Mouse (Mus musculus) stomach, embryonic 16.5 days (tissue): ENCODE data around the gene Sipa1l3. TPM values are rescaled to one million over a fixed set of nuclear protein-coding genes. Genes with fewer than 3 reads are reported as not detected.

ENCODE experiments used
- ATAC-seq: fragments of 200-750 bp; cut with Nextera tagmentation; 2 replicates; pipeline ENCODE4 v1.8.0; 2017; ENCODE audit warnings: moderate number of reproducible peaks, moderate TSS enrichment; ENCODE audit not compliant: insufficient read depth, low FRiP score
- H3K27ac ChIP-seq: fragments of 300-500 bp; sonication (generic); 2 replicates; pipeline ENCODE4 v1.5.1; 2014; ENCODE audit warnings: low read length
- H3K27me3 ChIP-seq: fragments of 300-500 bp; sonication (generic); 2 replicates; pipeline ENCODE4 v1.6.1; 2014; ENCODE audit warnings: low read length, control low read depth, mixed read lengths; ENCODE audit not compliant: control insufficient read depth, insufficient read depth
- H3K36me3 ChIP-seq: fragments of 300-500 bp; sonication (generic); 2 replicates; pipeline ENCODE4 v1.6.1; 2014; ENCODE audit warnings: low read length; ENCODE audit not compliant: control insufficient read depth, insufficient read depth
- H3K4me1 ChIP-seq: fragments of 300-500 bp; sonication (generic); 2 replicates; pipeline ENCODE4 v1.6.1; 2014; ENCODE audit warnings: low read length, control low read depth, mixed read lengths; ENCODE audit not compliant: control insufficient read depth, insufficient read depth
- H3K4me2 ChIP-seq: fragments of 300-500 bp; sonication (generic); 2 replicates; pipeline ENCODE4 v1.6.1; 2014; ENCODE audit warnings: low read depth, low read length, mixed read lengths
- H3K4me3 ChIP-seq: fragments of 300-500 bp; sonication (generic); replicated peaks from 2 replicates; pipeline ENCODE4 v1.5.1; 2014; ENCODE audit warnings: mild to moderate bottlenecking, low read length
- H3K9ac ChIP-seq: fragments of 300-500 bp; sonication (generic); 2 replicates; pipeline ENCODE4 v1.6.1; 2014; ENCODE audit warnings: low read length
- H3K9me3 ChIP-seq: fragments of 300-500 bp; sonication (generic); replicated peaks from 2 replicates; pipeline ENCODE4 v1.6.1; 2016; ENCODE audit warnings: low read length, control low read depth; ENCODE audit not compliant: control insufficient read depth
- WGBS: fragments of 180-500 bp; shearing (Covaris S2); extraction: QIAGEN DNeasy Blood & Tissue Kit; methylation state at CpG from one replicate; pipeline ENCODE4 v1.1.7; 2014; 5-methylcytosine and 5-hydroxymethylcytosine counted together
- polyA plus RNA-seq: library from polyadenylated mRNA; unstranded; fragments of >200 nt; fragmentation: Nextera tagmentation; extraction: Ambion mirVana; gene quantifications from 2 replicates; pipeline ENCODE4 v1.2.1, GENCODE M21; 2015

Sipa1l3 gene
- polyA plus RNA-seq, 1 experiment from 2014 or later: 22.2 TPM

- WGBS: 95% methylated on average over 13 of the region's 13 CpGs
- no peak overlapping the region for H3K9ac ChIP-seq
Observed at GRCm38 (mm10) chr7:29386349-29386748, 132.1 kb downstream of the Sipa1l3 start.

GRCm38 (mm10) chr7:29385791-29386190 is 132.7 kb downstream of the Sipa1l3 start:
- Histone ChIP-seq H3K27me3 (no peaks in the 10 kb centered on the region), H3K36me3 (no peaks in the 10 kb centered on the region; the same call in 1 of the 2 replicates), H3K4me1 (0 out of 2 replicates have a peak, but pooled peaks cover 3% of the 10 kb centered on the region), H3K4me2 (no peak overlapping the region), H3K4me3 (no peak overlapping the region), H3K27ac (no peak overlapping the region), H3K9ac (no peak overlapping the region), H3K9me3 (no peaks in the 10 kb centered on the region)
- ATAC-seq: no peak
- 92% methylated on average over 10 of the region's 10 CpGs for WGBS

More at GRCm38 (mm10) chr7:29386349-29386748, 132.1 kb downstream of the Sipa1l3 start:
- ATAC-seq: no peak
- H3K27me3 ChIP-seq: no peaks in the 10 kb centered on the region
- H3K4me3 ChIP-seq: no peak overlapping the region
- H3K4me1 ChIP-seq: 0 out of 2 replicates have a peak, but pooled peaks cover 6% of the 10 kb centered on the region
- H3K9me3 ChIP-seq: no peaks in the 10 kb centered on the region
- H3K36me3 ChIP-seq: no peaks in the 10 kb centered on the region; the same call in 1 of the 2 replicates
- H3K27ac ChIP-seq: no peak overlapping the region
- H3K4me2 ChIP-seq: no peak overlapping the region

GRCm38 (mm10) chr7:29383255-29383654 is 135.2 kb downstream of the Sipa1l3 start:
- no peak overlapping the region for H3K4me2 ChIP-seq
- no peaks in the 10 kb centered on the region; the same call in 1 of the 2 replicates for H3K36me3 ChIP-seq
- no peaks in the 10 kb centered on the region for H3K27me3 ChIP-seq
- no peak overlapping the region for H3K4me3 ChIP-seq
- ATAC-seq: peak; percentile 49; the same call in 1 of the 2 replicates
- H3K27ac ChIP-seq: no peak overlapping the region
- no peaks in the 10 kb centered on the region for H3K9me3 ChIP-seq
- H3K9ac ChIP-seq: no peak overlapping the region; the same call in 1 of the 2 replicates
- WGBS: 23% methylated on average over 10 of the region's 10 CpGs
- 0 out of 2 replicates have a peak, but pooled peaks cover 3% of the 10 kb centered on the region for H3K4me1 ChIP-seq

- no peaks in the 10 kb centered on the region for H3K9me3 ChIP-seq
- no peaks in the 10 kb centered on the region; the same call in 1 of the 2 replicates for H3K36me3 ChIP-seq
- H3K9ac ChIP-seq: no peak overlapping the region
- no peak overlapping the region for H3K4me3 ChIP-seq
- no peak overlapping the region for H3K4me2 ChIP-seq
- H3K27me3 ChIP-seq: no peaks in the 10 kb centered on the region
- ATAC-seq: no peak
- H3K27ac ChIP-seq: no peak overlapping the region
- 95% methylated on average over 7 of the region's 7 CpGs for WGBS
- 0 out of 2 replicates have a peak, but pooled peaks cover 3% of the 10 kb centered on the region for H3K4me1 ChIP-seq
Observed at GRCm38 (mm10) chr7:29381466-29382040, 136.9 kb downstream of the Sipa1l3 start.

- H3K27ac ChIP-seq: no peak overlapping the region
- H3K27me3 ChIP-seq: no peaks in the 10 kb centered on the region
- ATAC-seq: no peak
- WGBS: 79% methylated on average over 6 of the region's 6 CpGs
- H3K4me2 ChIP-seq: no peak overlapping the region
- H3K36me3 ChIP-seq: 0 out of 2 replicates have a peak, but pooled peaks cover 2% of the 10 kb centered on the region
- H3K4me3 ChIP-seq: no peak overlapping the region
- H3K4me1 ChIP-seq: no peaks in the 10 kb centered on the region
- H3K9me3 ChIP-seq: no peaks in the 10 kb centered on the region
- no peak overlapping the region for H3K9ac ChIP-seq
Observed at GRCm38 (mm10) chr7:29374054-29374453, 144.4 kb downstream of the Sipa1l3 start.

GRCm38 (mm10) chr7:29372123-29372522 is 146.3 kb downstream of the Sipa1l3 start:
- no peaks in the 10 kb centered on the region for H3K27me3 ChIP-seq
- H3K4me3 ChIP-seq: no peak overlapping the region
- no peaks in the 10 kb centered on the region for H3K9me3 ChIP-seq
- no peak overlapping the region for H3K9ac ChIP-seq
- H3K4me1 ChIP-seq: no peaks in the 10 kb centered on the region
- H3K36me3 ChIP-seq: 0 out of 2 replicates have a peak, but pooled peaks cover 2% of the 10 kb centered on the region
- ATAC-seq: no peak
- WGBS: 79% methylated on average over 5 of the region's 5 CpGs
- H3K4me2 ChIP-seq: no peak overlapping the region
- no peak overlapping the region for H3K27ac ChIP-seq

- Histone ChIP-seq H3K36me3 (0 out of 2 replicates have a peak, but pooled peaks cover 11% of the 10 kb centered on the region), H3K27ac (no peak overlapping the region), H3K27me3 (no peaks in the 10 kb centered on the region), H3K9ac (no peak overlapping the region), H3K4me2 (no peak overlapping the region), H3K4me1 (no peaks in the 10 kb centered on the region), H3K4me3 (no peak overlapping the region), H3K9me3 (no peaks in the 10 kb centered on the region)
- WGBS: 52% methylated on average over 6 of the region's 6 CpGs
- ATAC-seq: no peak
Observed at GRCm38 (mm10) chr7:29370031-29370430, 148.4 kb downstream of the Sipa1l3 start.

- ATAC-seq: no peak
- WGBS: 49% methylated on average over 5 of the region's 5 CpGs
Observed at GRCm38 (mm10) chr7:29368004-29368320, 150.5 kb downstream of the Sipa1l3 start.

GRCm38 (mm10) chr7:29367166-29368003 is 151.1 kb downstream of the Sipa1l3 start:
- Histone ChIP-seq H3K4me3 (no peak overlapping the region), H3K4me2 (no peak overlapping the region), H3K9ac (no peak overlapping the region; the same call in 1 of the 2 replicates), H3K9me3 (no peaks in the 10 kb centered on the region), H3K36me3 (0 out of 2 replicates have a peak, but pooled peaks cover 11% of the 10 kb centered on the region), H3K27ac (no peak overlapping the region), H3K27me3 (no peaks in the 10 kb centered on the region), H3K4me1 (no peaks in the 10 kb centered on the region)
- no peak for ATAC-seq
- WGBS: 88% methylated on average over 13 of the region's 13 CpGs

More at GRCm38 (mm10) chr7:29368004-29368320, 150.5 kb downstream of the Sipa1l3 start:
- no peak overlapping the region; the same call in 1 of the 2 replicates for H3K9ac ChIP-seq
- no peaks in the 10 kb centered on the region for H3K4me1 ChIP-seq
- H3K9me3 ChIP-seq: no peaks in the 10 kb centered on the region
- H3K27ac ChIP-seq: no peak overlapping the region
- H3K4me3 ChIP-seq: no peak overlapping the region
- H3K4me2 ChIP-seq: no peak overlapping the region
- 0 out of 2 replicates have a peak, but pooled peaks cover 11% of the 10 kb centered on the region for H3K36me3 ChIP-seq
- H3K27me3 ChIP-seq: no peaks in the 10 kb centered on the region
